Mouse (Mus musculus) urinary bladder, postnatal 14 days (tissue): ENCODE data around the gene Myt1l.

Source experiments
- DNase-seq: peaks from one replicate; pipeline ENCODE4 v3.0.0; 2021; ENCODE audit warnings: low spot score

The Myt1l gene

GRCm38 (mm10) chr12:29816761-29817160 is 288.6 kb downstream of the Myt1l start:
- DNase-seq = no peak

- DNase-seq = no peak
Observed at GRCm38 (mm10) chr12:29822216-29822615, 294.0 kb downstream of the Myt1l start.

GRCm38 (mm10) chr12:29823766-29824417 is 295.7 kb downstream of the Myt1l start:
- no peak for DNase-seq

- no peak for DNase-seq
Observed at GRCm38 (mm10) chr12:29830571-29830970, 302.4 kb downstream of the Myt1l start.

GRCm38 (mm10) chr12:29831356-29831755 is 303.2 kb downstream of the Myt1l start:
- DNase-seq = no peak

- no peak for DNase-seq
Observed at GRCm38 (mm10) chr12:29837301-29837791, 309.2 kb downstream of the Myt1l start.

- DNase-seq = no peak
Observed at GRCm38 (mm10) chr12:29838421-29838820, 310.2 kb downstream of the Myt1l start.

- DNase-seq = no peak
Observed at GRCm38 (mm10) chr12:29849936-29850335, 321.8 kb downstream of the Myt1l start.

GRCm38 (mm10) chr12:29854151-29854585 is 326.0 kb downstream of the Myt1l start:
- no peak for DNase-seq

GRCm38 (mm10) chr12:29855007-29855406 is 326.8 kb downstream of the Myt1l start:
- DNase-seq = peak; percentile 57

- DNase-seq = no peak
Observed at GRCm38 (mm10) chr12:29860986-29861385, 332.8 kb downstream of the Myt1l start.

- no peak for DNase-seq
Observed at GRCm38 (mm10) chr12:29868295-29868694, 340.1 kb downstream of the Myt1l start.

GRCm38 (mm10) chr12:29868781-29869180 is 340.6 kb downstream of the Myt1l start:
- DNase-seq = no peak

GRCm38 (mm10) chr12:29872156-29872815 is 344.1 kb downstream of the Myt1l start:
- DNase-seq = no peak

- DNase-seq = no peak
Observed at GRCm38 (mm10) chr12:29873281-29873772, 345.1 kb downstream of the Myt1l start.

GRCm38 (mm10) chr12:29877977-29878376 is 349.8 kb downstream of the Myt1l start:
- DNase-seq = no peak

- peak; percentile 65 for DNase-seq
Observed at GRCm38 (mm10) chr12:29882871-29883617, 354.9 kb downstream of the Myt1l start.

GRCm38 (mm10) chr12:29884376-29884775 is 356.2 kb downstream of the Myt1l start:
- DNase-seq = no peak

GRCm38 (mm10) chr12:29894669-29895068 is 366.5 kb downstream of the Myt1l start:
- DNase-seq = peak; percentile 29

- no peak for DNase-seq
Observed at GRCm38 (mm10) chr12:29897533-29898085, 369.4 kb downstream of the Myt1l start.

GRCm38 (mm10) chr12:29904101-29904874 is 376.1 kb downstream of the Myt1l start:
- peak; percentile 7 for DNase-seq
